Mouse (Mus musculus) layer of hippocampus, adult 8-10 months (tissue): Measurements from ENCODE around the gene Cd200. TPM values are rescaled to one million over a fixed set of nuclear protein-coding genes. Genes with fewer than 3 reads are reported as not detected.
"Not testable (repeated sequence)": the region's sequence is repeated elsewhere in the genome, so short reads cannot be mapped to it uniquely, and the experiment has no call there.

ENCODE experiments used
- DNase-seq, 2 experiments: peaks; one replicate each; pipeline ENCODE4 v3.0.0; 2022; ENCODE audit warnings: low spot score in 2 of 2
- total RNA-seq, 4 experiments: library from RNA; stranded (reverse); gene quantifications; 2 replicates each; pipeline ENCODE4 v1.2.4; 2022

Gene Cd200
- total RNA-seq, 4 experiments from 2014 or later = 73.9 to 89.3 (median 84.1) TPM

DNA sequence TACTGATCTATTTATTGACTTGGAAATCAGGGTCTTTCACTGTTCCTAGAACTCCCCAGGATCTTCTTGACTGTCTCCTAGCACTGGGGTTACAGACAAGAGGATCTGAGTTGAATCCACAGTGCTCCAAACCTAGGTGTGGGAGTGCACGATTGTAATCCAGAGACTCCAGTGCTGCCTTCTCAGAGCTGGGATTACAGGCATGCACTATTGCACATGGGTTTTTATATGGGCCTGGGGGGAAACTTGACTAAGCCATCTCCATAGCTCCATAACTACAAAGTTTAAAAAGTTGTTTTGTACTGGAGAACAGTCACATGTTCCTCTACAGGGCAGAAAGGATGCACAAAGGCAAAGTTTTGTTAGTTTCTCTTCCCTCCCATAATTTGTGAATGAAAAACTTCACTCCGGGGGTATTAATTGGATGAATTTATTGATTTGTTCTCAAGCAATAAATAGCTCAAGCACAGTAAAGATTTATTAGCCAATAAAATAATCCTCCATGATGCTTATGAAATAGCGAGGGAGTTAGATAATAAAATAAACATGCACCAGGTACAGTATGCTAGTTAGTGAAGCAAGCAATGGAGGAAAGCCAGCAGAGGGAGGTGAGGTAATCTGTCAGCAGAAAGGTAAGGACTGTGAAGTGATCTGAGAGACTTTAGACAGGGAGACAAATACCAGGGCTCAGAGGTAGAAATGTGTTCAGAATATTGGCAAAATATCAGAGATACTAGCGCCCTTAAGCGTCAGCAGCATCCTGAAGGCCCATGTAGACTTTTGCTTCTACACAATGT is 30.5 kb downstream of the Cd200 start:
- DNase-seq = no peak

DNA sequence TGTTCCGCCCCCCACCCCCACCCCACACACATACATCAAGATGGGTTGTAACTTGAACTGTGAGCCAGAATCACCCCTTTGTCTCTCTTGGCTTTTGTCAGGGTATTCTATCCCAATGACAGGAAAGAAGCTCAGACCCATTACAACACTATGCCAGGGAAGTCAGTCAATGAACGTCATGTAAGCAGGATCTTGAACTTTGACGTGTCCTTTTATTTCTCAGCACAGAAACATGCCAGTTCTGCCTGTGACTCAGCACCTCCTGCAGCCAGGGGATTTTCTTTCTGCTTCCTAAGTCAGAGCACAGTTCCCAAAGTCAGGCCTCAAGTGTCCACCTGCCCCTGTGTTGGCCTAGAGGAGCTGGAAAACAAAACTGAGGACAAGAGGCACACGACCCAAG is 31.5 kb downstream of the Cd200 start:
- DNase-seq = no peak

DNA sequence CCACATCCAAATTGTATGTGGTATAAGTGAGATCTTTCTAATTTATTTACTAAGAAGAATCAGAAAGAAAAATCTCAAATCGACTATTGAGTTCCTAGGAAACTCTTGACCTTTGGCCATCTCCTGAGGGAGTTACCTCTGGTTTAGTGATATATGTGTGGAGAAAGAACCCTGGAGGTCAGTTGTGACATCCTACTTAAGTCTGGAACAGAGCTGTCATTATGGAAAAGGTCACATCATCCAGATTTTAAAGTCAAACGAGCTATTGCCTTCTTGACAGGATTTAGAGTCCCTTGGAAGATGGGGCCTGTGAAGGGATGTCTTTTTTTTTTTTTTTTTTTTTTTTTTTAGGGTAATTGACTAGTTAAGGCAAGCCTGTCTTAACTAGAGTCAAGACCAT is 32.0 kb downstream of the Cd200 start:
- DNase-seq = no peak

DNA sequence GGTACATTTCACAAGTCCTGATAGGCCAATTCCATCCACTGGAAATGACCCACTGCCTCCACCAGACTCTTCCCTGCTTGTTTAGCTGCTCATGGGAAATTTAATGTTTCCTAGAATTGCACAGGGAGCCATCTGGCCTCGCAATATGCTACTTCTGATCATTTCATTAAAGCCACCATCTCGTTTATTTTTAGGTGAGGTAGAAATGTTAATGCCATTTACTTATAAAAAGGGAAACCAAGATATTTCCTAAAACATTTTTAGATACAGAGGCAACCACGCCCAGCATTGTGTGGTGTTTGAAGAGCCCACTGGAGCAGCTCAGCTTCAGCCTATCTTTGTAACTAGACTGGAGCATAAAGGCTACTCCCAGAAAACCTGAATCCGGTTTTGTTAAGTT is 32.6 kb downstream of the Cd200 start:
- peak; percentile 31 to 45 for DNase-seq

DNA sequence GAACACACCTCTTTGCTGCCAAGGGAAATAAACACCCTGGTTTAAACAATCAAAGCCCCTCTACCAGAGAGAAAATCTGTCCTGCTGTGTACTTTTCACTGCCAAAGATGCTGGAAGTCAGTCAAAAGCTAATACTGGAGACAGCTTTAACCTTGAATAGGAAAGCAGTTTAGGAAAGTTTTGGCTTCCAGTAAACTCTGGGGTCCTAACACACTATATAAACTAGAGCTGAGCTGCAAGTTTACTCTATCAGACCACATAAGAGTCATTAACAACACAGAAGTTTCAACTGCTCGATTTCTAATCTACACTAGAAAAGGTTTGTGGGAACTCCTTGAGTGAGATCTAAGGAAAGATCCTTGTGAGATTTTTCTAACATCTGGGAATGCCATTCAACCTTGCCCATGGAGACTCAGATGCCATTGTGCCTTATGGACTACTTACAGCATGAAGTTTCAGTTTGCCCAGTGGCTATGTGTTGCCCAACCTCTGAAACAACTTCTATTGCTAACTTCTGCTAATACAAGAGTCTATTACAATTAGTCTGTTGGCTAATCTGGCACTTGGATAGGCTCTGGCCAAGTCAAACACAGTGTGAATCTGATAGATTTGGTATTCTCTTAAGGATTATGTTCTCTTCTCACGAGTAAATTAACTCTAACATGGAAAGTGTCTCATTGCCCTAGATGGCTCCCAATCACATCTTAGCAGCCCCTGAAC is 33.2 kb downstream of the Cd200 start:
- DNase-seq = no peak

GRCm38 (mm10) chr16:45374074-45374473 is 34.8 kb downstream of the Cd200 start:
- DNase-seq = no peak

DNA sequence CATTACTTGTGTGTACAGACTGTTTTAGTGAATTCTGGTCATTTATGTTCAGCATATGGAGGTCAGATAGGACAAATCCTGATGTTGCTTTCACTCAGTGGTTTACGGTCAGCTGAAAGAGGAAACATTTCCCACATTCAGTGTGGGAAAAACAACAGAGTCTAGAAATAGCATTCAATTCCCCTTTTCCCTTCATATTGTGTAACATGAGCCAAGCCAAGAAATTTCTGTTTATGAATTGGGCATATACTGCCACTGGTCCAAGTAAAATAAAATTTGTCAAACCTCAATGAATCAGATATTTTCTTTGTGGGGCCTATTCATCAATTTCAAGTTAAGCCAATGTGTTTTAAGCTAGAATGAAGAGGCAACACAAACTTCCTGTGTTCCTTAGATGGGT is 37.8 kb downstream of the Cd200 start:
- DNase-seq = no peak

- no peak for DNase-seq
These were observed 39.4 kb downstream of the Cd200 start for GRCm38 (mm10) chr16:45369285-45369965.

- no peak for DNase-seq
These were observed 42.7 kb downstream of the Cd200 start for GRCm38 (mm10) chr16:45366111-45366510.

DNA sequence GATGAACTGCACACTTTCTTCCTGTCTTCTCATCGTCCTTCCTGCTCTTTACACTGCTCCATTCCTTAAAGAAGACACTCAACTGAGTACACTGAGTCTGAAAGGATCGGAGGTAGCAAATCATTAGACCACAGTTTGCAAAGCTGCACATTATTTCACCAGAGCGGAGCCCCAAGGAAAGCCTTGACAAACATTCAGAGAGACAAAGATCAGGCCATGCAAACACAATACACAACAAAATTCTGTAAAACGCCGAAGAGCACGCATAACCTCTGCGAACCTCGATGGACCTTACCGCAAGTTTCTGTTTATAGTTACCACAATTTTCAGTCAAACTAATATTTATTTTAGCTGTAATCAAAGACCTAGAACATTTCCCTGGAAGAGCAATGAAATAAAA is 43.5 kb downstream of the Cd200 start:
- DNase-seq = no peak

GRCm38 (mm10) chr16:45364627-45365026 is 44.2 kb downstream of the Cd200 start:
- DNase-seq = no peak

- no peak for DNase-seq
These were observed 45.3 kb downstream of the Cd200 start for GRCm38 (mm10) chr16:45363480-45364045.

- no peak for DNase-seq
These were observed 47.4 kb downstream of the Cd200 start for GRCm38 (mm10) chr16:45361450-45361849.

GRCm38 (mm10) chr16:45358441-45358840 is 50.4 kb downstream of the Cd200 start:
- not testable (repeated sequence) for DNase-seq

DNA sequence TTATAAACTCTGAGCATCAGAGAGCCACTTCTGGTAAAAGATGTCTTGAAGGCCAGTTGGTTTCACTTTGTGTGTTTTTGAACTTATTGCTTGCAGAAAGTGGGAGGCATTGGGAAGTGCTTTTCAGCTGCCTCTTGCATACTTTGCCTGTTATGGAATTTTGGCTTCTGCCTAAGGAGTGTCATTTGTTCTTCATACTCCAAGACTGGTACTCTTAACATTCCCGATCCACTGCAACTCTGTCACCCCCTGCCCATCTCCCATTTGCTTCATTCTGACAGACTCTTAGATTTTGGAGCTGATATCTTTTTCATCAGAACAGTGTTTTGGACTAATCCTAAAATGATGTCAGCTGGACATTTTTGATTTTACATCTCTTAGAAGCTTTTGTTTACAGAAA is 51.7 kb downstream of the Cd200 start:
- DNase-seq = no peak

DNA sequence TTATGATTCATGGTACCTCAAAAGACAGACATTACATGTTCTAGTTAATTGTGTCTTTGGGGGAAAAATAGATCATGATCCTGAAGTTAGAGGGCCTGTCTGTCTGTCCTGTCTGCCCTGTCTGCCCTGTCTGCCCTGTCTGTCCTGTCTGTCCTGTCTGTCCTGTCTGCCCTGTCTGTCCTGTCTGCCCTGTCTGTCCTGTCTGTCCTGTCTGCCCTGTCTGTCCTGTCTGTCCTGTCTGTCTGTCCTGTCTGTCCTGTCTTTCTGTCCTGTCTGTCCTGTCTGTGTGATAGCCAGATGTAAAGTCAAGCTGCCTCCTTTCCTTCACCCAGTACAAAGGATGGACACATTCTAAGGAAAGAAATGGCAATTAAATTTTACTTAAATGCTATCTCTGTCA is 56.0 kb downstream of the Cd200 start:
- no peak for DNase-seq

- no peak for DNase-seq
These were observed 58.1 kb downstream of the Cd200 start for GRCm38 (mm10) chr16:45350767-45351166.

DNA sequence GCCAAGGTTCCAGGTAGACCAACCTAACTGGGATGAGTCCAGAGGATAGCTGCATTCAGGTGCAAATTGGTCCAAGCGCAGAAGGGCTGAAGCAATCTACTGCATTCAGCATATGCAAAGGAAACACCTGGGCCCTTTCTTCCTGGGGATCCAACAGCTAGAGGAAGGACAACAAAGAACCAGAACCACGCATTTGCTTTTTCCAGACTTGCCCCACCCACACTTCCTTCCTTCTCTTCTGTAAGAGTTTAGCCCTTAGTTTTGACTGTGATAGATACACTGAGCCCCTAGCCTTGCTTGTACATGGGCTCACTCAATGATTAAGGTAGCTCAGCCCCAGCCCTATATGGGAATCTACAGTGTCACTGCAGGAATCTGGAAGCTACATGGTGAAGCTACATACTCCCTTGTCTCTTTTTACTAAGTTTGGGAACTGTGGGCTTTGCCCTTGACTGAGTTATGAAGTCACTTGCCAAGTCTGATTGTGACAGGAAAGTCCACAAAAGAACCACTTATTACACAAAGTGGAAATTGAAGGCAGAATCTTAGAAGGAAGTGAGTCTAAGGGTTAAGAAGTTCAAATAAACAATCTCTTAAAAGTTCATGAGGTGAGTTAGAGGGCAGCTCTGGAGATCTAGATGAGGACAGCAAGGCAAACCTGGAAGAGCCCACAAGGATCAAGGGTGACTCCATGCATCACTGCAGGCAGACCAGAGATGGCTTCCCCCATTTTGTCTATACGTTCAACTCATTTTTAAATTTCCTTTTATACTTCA is 59.1 kb downstream of the Cd200 start:
- no peak for DNase-seq

DNA sequence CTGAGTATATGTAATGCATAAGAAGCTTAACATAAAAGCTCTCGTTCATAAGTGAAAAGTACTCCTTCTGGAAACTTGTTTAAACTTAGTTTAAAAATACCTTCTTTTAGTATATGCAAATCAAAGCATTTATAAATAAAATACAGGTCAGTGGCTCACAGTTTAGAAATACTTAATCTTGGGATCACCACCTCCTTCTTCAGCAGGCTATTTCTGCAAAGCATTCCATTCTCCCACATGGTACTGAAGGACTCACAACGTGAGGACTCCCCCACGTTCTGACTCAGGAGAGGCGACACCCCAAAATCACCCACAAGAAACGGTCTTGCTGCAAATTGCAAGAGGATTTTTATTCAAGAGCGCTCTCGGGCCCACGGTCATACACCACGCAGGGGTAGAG is 60.6 kb downstream of the Cd200 start:
- not testable (repeated sequence) for DNase-seq

DNA sequence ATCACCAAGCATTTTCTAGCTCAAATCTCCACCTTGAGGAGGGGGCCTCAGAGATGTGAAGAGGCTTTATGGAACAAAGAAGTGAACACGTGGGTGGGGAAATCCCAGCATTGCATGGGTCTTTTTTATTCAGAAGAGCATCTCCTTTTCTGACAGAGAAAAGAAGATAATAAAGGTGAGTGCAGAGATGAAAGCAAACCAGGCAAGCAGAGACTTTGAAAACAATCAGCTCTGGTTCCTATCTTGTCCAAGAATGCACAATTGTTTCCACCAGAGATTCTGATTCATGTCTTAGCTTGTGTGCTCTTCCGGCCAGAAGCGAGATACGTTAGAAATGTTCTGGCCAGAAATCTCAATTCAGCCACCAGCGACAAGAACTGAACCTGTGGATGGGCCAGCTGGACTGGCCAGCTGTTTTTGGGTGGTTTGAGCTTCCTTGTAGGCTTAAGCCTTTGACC is 61.9 kb downstream of the Cd200 start:
- DNase-seq = no peak

DNA sequence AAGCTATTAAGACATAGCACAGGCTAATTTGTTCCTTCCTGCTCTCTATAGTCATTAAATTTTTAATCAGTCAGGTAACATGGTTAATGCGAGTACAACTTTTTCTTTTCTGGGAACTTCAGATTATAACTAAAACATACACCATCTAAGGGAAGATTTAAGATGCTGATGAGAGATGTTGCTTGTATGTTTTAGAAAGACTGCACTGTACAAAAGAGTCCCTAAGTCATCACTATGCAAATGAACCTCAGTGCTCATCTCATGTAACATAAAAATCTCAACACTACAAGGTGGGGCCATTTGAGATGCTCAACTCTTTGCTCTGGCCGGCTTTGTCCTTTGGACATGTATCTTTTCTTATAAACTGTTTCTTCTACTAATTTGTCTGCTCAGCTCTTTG is 62.5 kb downstream of the Cd200 start:
- DNase-seq = no peak
